Mouse (Mus musculus): Measurements from ENCODE around the gene Hils1.
"Not testable (repeated sequence)": the region's sequence is repeated elsewhere in the genome, so short reads cannot be mapped to it uniquely, and the experiment has no call there.

GRCm38 (mm10) chr11:94969709-94970108 is 2.3 kb downstream of the Hils1 start:
- not testable (repeated sequence) for TF ChIP-seq POLR2A, CTCF (IDR thresholded peaks at IDR 0.05; ENCODE audit: extremely low read depth, insufficient read depth, low read length)
